In the genomic region with DNA sequence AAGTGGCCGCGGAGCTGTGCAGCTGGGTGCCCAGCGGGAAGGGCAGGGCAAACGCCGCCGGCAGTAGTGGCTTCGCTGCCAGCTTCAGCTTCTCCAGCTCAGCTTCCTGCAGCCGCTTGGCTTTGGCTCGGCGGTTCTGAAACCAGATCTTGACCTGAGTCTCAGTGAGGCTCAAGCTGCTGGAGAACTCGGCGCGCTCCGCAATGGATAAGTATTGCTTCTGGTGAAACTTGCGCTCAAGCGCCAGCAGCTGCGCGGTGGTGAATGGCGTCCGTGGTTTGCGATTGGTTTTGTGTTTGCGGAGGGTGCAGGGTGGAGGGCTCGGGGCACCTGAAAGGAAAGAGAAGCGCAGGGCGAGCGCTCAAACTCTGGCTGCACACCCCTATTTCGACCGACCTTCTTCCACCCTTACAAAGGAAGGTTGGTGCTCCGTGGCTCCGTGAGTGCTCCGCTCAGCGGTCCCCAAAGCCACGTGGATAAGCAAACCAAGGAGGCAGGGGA, we compare ENCODE assay signal across 10 mouse cellular contexts. TPM values are rescaled to one million over a fixed set of nuclear protein-coding genes. Genes with fewer than 3 reads are reported as not detected.
A peak's percentile ranks its signal among the peaks of the same experiment; 100 is the strongest.
DNase-seq lines count a peak whose midpoint lies in the region; ATAC-seq and TF ChIP-seq lines count a peak whose summit lies in the region.
"Had no signal": no experiment of that assay in that cellular context is flagged by ENCODE, and none has a peak within 500 bp of the region (broad histone marks: within the 10 kb centered on the region; RNA-seq: fewer than 3 reads in every experiment).

No protein-coding gene starts in this region.

- peak overlapping the region; percentile 63 for H3K4me2 ChIP-seq in forebrain, embryonic 12.5 days
- peak overlapping the region; percentile 77 for H3K4me2 ChIP-seq in myocyte (ENCODE audit: low read depth)

- no peak overlapping the region for H3K27ac ChIP-seq in heart, embryonic 10.5 days
- no peak overlapping the region for H3K27ac ChIP-seq in forebrain, embryonic 12.5 days

- H3K4me3 ChIP-seq in heart, embryonic 10.5 days: peak overlapping the region; percentile 56
- peak overlapping the region; percentile 41 for H3K4me3 ChIP-seq in forebrain, embryonic 12.5 days (replicated peaks)
- no peak overlapping the region for H3K4me3 ChIP-seq in myocyte

- no peak for DNase-seq in heart, embryonic 10.5 days (ENCODE audit: low spot score)
- no peak for DNase-seq in heart, adult 9 months (ENCODE audit: low spot score in 2 of 2)
- peak; percentile 24 for DNase-seq in Muller cell, postnatal 12 days (ENCODE audit: inconsistent ontology term)
- peak; percentile 31 to 50 for DNase-seq in kidney, postnatal 4 days
- DNase-seq in yolk sac, embryonic 10.5 days (ENCODE audit: low spot score): no peak
- DNase-seq in cerebellum, adult 9-11 months: no peak

- no peaks in the 10 kb centered on the region for H3K79me2 ChIP-seq in myocyte (ENCODE audit: control insufficient read depth, insufficient read depth)

- H3ac ChIP-seq in myocyte (ENCODE audit: control insufficient read depth, insufficient read length): no peak overlapping the region

- H3K9ac ChIP-seq in forebrain, embryonic 12.5 days: 0 out of 2 replicates have a peak overlapping the region, but pooled peaks have one; percentile 26

- WGBS in heart, embryonic 10.5 days: under 1% methylated on average over 33 of the region's 33 CpGs
- under 1% methylated on average over 33 of the region's 33 CpGs for WGBS in forebrain, embryonic 12.5 days

- peaks cover 98% of the 10 kb centered on the region for H3K27me3 ChIP-seq in heart, embryonic 10.5 days (ENCODE audit: insufficient read depth, poor library complexity, severe bottlenecking)
- peaks cover 90% of the 10 kb centered on the region for H3K27me3 ChIP-seq in forebrain, embryonic 12.5 days
- H3K27me3 ChIP-seq in myocyte (ENCODE audit: control insufficient read depth, insufficient read depth, insufficient read length): peaks cover 41% of the 10 kb centered on the region

- peaks cover 24% of the 10 kb centered on the region for H3K4me1 ChIP-seq in heart, embryonic 10.5 days
- H3K4me1 ChIP-seq in forebrain, embryonic 12.5 days: peaks cover 26% of the 10 kb centered on the region

- no peaks in the 10 kb centered on the region for H3K36me3 ChIP-seq in heart, embryonic 10.5 days
- H3K36me3 ChIP-seq in forebrain, embryonic 12.5 days (replicated peaks): no peaks in the 10 kb centered on the region
- no peaks in the 10 kb centered on the region for H3K36me3 ChIP-seq in myocyte (ENCODE audit: control insufficient read depth, insufficient read depth)
- H3K36me3 ChIP-seq: G1E had no signal

- H3K9me3 ChIP-seq in heart, embryonic 10.5 days: no peaks in the 10 kb centered on the region
- no peaks in the 10 kb centered on the region for H3K9me3 ChIP-seq in forebrain, embryonic 12.5 days

- 0 out of 2 replicates have a peak, but pooled peaks have one; percentile 14 for ATAC-seq in forebrain, embryonic 12.5 days (ENCODE audit: low FRiP score)

- TF ChIP-seq POLR2A in myocyte (IDR thresholded peaks at IDR 0.05; ENCODE audit: insufficient read length, low read depth): no peak

TF ChIP-seq in myocyte, 11 proteins besides CTCF, POLR2A, EP300 and RAD21:
- TF ChIP-seq USF1 (IDR thresholded peaks at IDR 0.05; ENCODE audit: low read depth) (no peak), MYOG (IDR thresholded peaks at IDR 0.05; ENCODE audit: control insufficient read depth in 1 of 3, insufficient read depth in 1 of 3, insufficient read length in 2 of 3, low read depth in 2 of 3) (no peak), SRF (IDR thresholded peaks at IDR 0.05; ENCODE audit: control insufficient read depth, insufficient read length, low read depth) (no peak), MYOD1 (IDR thresholded peaks at IDR 0.05; ENCODE audit: control insufficient read depth in 1 of 3, insufficient read length in 2 of 3, low read depth in 2 of 3) (no peak), CEBPB (IDR thresholded peaks at IDR 0.05; ENCODE audit: insufficient read depth, poor library complexity, severe bottlenecking) (no peak), E2F4 (IDR thresholded peaks at IDR 0.05; ENCODE audit: insufficient read depth) (no peak), REST (IDR thresholded peaks at IDR 0.05; ENCODE audit: insufficient read depth, insufficient read length) (no peak), TCF3 (IDR thresholded peaks at IDR 0.05; ENCODE audit: insufficient read length, low read depth) (no peak), POLR2AphosphoS2 (IDR thresholded peaks at IDR 0.05; ENCODE audit: insufficient read length, low read depth) (no peak), TCF12 (IDR thresholded peaks at IDR 0.05; ENCODE audit: insufficient read depth, poor library complexity, severe bottlenecking) (no peak), MAX (IDR thresholded peaks at IDR 0.05; ENCODE audit: low read depth) (no peak)
TF ChIP-seq in myocyte: peak in this region for 0.

RNA-seq across cellular contexts. Expression of gene Msx3, which starts 1.0 kb away (rescaled TPM):
- polyA plus RNA-seq in heart, embryonic 10.5 days (2016; fragmentation: Nextera tagmentation; extraction: Ambion mirVana): not detected in 2 replicates
- polyA plus RNA-seq in forebrain, embryonic 12.5 days (2016; fragmentation: Nextera tagmentation; extraction: Ambion mirVana): 2.3 and 3.1 TPM in 2 replicates
- polyA plus RNA-seq in myocyte (2012; fragmentation: generic; extraction: Trizol): 0.05 TPM
- polyA plus RNA-seq: G1E; large intestine, adult 2 months had no signal

RNA-seq across cellular contexts. Expression of gene Tubgcp2, which starts 11.4 kb away (rescaled TPM):
- polyA plus RNA-seq in heart, embryonic 10.5 days (2016; fragmentation: Nextera tagmentation; extraction: Ambion mirVana): 50.8 and 55.4 TPM in 2 replicates
- polyA plus RNA-seq in forebrain, embryonic 12.5 days (2016; fragmentation: Nextera tagmentation; extraction: Ambion mirVana): 75.6 and 84.8 TPM in 2 replicates
- 22.1 TPM for polyA plus RNA-seq in myocyte (2012; fragmentation: generic; extraction: Trizol)

RNA-seq across cellular contexts. Expression of gene Zfp511, which starts 11.7 kb away (rescaled TPM):
- polyA plus RNA-seq in heart, embryonic 10.5 days (2016; fragmentation: Nextera tagmentation; extraction: Ambion mirVana): 36.8 and 36.9 TPM in 2 replicates
- polyA plus RNA-seq in forebrain, embryonic 12.5 days (2016; fragmentation: Nextera tagmentation; extraction: Ambion mirVana): 47.2 and 56.2 TPM in 2 replicates
- 25.2 TPM for polyA plus RNA-seq in myocyte (2012; fragmentation: generic; extraction: Trizol)

RNA-seq across cellular contexts. Expression of gene Caly, which starts 34.5 kb away (rescaled TPM):
- 0.30 and 0.45 TPM in 2 replicates for polyA plus RNA-seq in heart, embryonic 10.5 days (2016; fragmentation: Nextera tagmentation; extraction: Ambion mirVana)
- 21.5 and 22.3 TPM in 2 replicates for polyA plus RNA-seq in forebrain, embryonic 12.5 days (2016; fragmentation: Nextera tagmentation; extraction: Ambion mirVana)
- not detected for polyA plus RNA-seq in myocyte (2012; fragmentation: generic; extraction: Trizol)
- polyA plus RNA-seq: G1E had no signal

RNA-seq across cellular contexts. Expression of gene Prap1, which starts 45.3 kb away (rescaled TPM):
- polyA plus RNA-seq in heart, embryonic 10.5 days (2016; fragmentation: Nextera tagmentation; extraction: Ambion mirVana): not detected in 2 replicates
- polyA plus RNA-seq in forebrain, embryonic 12.5 days (2016; fragmentation: Nextera tagmentation; extraction: Ambion mirVana): not detected in 2 replicates
- not detected for polyA plus RNA-seq in myocyte (2012; fragmentation: generic; extraction: Trizol)
- polyA plus RNA-seq: G1E had no signal

Comparison
In these comparisons a context has a peak if more than half of its experiments do, and no peak if none do; other contexts are left out.
1. DNase-seq: peak in Muller cell, postnatal 12 days (single experiment) and kidney, postnatal 4 days (2 of 2); none in heart, embryonic 10.5 days (single experiment), heart, adult 9 months (0 of 2), yolk sac, embryonic 10.5 days (single experiment) and cerebellum, adult 9-11 months (single experiment).